Mouse (Mus musculus): ENCODE results near the gene Theg. TPM values are rescaled to one million over a fixed set of nuclear protein-coding genes. Genes with fewer than 3 reads are reported as not detected.
A peak's percentile ranks its signal among the peaks of the same experiment; 100 is the strongest.

Theg gene
- polyA plus RNA-seq, 1 experiment: 1.9 TPM

DNA sequence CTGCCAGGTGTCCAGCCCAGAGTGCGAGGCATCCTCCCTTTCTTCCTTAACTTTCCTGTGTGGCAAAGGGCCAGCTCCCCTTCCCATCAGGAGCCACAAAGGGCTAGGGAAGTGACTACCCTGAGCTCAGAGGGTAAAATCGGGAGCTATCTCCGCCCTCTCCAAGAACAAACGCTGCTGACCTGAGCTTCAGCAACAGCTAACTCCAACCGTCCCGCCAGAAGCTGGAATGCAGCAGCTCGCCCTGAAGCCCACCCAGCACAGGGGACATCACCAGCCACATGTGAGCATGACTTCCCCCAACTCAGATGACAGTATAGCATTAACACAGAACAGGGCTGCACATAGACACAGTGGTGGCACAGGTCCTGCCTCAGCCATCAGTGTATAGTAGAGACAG, 3.1 kb downstream of the Theg start:
- Histone ChIP-seq H3K4me1 (ENCODE audit: control insufficient read depth, insufficient read depth, low read length) (no peaks in the 10 kb centered on the region), H3K4me3 (ENCODE audit: insufficient read depth, low read length) (no peak overlapping the region), H3K27ac (ENCODE audit: insufficient read depth, low read length) (no peak overlapping the region)
- no peak for TF ChIP-seq POLR2A (IDR thresholded peaks at IDR 0.05; ENCODE audit: extremely low read depth, insufficient read depth, low read length)
- no peak for TF ChIP-seq CTCF (IDR thresholded peaks at IDR 0.05; ENCODE audit: extremely low read depth, insufficient read depth, low read length)

DNA sequence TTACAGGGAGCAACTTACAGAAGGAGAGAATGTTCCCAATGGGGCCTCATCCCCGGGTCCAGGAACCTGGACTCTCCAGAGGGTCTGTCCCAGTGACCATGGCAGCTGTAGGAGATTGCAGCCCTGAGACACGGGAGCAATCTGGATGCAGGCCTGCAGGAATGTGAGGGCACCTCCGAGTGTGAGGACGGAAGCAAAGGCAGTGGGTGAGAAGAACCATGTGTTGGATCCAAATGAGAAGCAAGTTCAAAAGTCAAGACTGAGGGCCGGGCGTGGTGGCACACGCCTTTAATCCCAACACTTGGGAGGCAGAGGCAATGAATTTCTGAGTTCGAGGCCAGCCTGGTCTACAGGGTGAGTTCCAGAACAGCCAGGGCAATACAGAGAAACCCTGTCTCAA, 5.6 kb downstream of the Theg start:
- Histone ChIP-seq H3K4me3 (ENCODE audit: insufficient read depth, low read length) (no peak overlapping the region), H3K27ac (ENCODE audit: insufficient read depth, low read length) (no peak overlapping the region), H3K4me1 (ENCODE audit: control insufficient read depth, insufficient read depth, low read length) (no peaks in the 10 kb centered on the region)
- no peak for TF ChIP-seq CTCF (IDR thresholded peaks at IDR 0.05; ENCODE audit: extremely low read depth, insufficient read depth, low read length)
- TF ChIP-seq POLR2A (IDR thresholded peaks at IDR 0.05; ENCODE audit: extremely low read depth, insufficient read depth, low read length): no peak

DNA sequence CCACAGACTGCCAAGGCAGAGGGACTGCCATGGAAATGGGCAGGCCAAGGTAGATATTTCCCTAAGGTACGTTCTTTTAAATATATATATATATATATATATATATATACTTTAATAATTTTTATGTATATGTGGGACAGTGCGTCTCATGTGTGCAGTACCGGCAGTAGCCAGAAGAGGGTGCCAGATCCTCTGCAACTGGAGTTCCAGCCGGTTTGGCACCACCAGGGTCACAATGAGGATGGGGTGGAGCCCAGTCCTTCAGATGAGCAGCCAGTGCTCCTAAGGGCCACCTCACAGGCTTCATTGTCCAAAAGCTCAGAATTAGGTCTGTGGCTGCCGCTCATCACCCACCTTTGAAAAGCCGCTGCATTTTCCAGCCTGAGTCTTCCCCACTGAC, 6.3 kb downstream of the Theg start:
- Histone ChIP-seq H3K27ac (ENCODE audit: insufficient read depth, low read length) (no peak overlapping the region), H3K4me3 (ENCODE audit: insufficient read depth, low read length) (no peak overlapping the region), H3K4me1 (ENCODE audit: control insufficient read depth, insufficient read depth, low read length) (no peaks in the 10 kb centered on the region)
- TF ChIP-seq POLR2A (IDR thresholded peaks at IDR 0.05; ENCODE audit: extremely low read depth, insufficient read depth, low read length) (no peak), CTCF (IDR thresholded peaks at IDR 0.05; ENCODE audit: extremely low read depth, insufficient read depth, low read length) (peak; percentile 31)

DNA sequence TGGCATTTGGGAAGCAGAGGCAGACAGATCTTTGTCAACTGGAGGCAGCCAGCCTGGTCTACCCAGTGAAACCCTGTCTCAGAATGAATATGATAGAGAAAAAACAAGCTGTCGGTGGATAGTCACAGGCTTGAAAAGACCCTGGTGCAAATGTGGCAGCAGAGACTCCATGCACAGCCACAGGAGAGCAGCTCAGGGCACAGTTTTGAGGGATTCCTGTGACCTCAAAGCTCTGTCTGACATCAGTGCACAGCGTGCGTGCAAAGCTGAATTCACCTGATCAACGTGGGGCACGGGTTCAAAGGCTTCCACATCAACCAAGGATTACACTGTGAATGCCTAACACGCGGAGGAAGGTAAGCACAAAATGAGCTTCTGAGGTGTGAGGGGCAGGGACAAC, 6.8 kb downstream of the Theg start:
- Histone ChIP-seq H3K4me3 (ENCODE audit: insufficient read depth, low read length) (no peak overlapping the region), H3K4me1 (ENCODE audit: control insufficient read depth, insufficient read depth, low read length) (no peaks in the 10 kb centered on the region), H3K27ac (ENCODE audit: insufficient read depth, low read length) (no peak overlapping the region)
- no peak for TF ChIP-seq POLR2A (IDR thresholded peaks at IDR 0.05; ENCODE audit: extremely low read depth, insufficient read depth, low read length)
- no peak for TF ChIP-seq CTCF (IDR thresholded peaks at IDR 0.05; ENCODE audit: extremely low read depth, insufficient read depth, low read length)

DNA sequence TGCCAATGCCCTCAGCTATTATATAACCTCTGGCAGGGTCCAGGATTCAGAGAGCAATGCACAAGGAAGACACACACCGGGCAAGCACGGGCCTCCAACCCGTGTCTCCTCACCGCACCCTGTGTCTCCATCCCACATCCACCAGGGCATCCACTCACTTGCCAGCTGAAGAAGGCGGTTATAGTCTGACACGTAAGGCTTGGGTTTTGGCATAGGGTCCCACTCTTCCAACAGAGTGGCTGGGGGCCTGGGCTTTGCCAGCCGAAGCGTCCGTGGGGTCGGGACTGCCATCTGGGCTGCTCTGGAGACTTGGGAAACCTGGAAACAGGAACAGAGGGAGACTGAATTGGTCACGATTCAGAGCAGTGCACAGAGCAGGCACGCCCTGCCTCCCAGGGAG, 7.3 kb downstream of the Theg start:
- Histone ChIP-seq H3K4me3 (ENCODE audit: insufficient read depth, low read length) (no peak overlapping the region), H3K27ac (ENCODE audit: insufficient read depth, low read length) (no peak overlapping the region), H3K4me1 (ENCODE audit: control insufficient read depth, insufficient read depth, low read length) (no peaks in the 10 kb centered on the region)
- no peak for TF ChIP-seq POLR2A (IDR thresholded peaks at IDR 0.05; ENCODE audit: extremely low read depth, insufficient read depth, low read length)
- TF ChIP-seq CTCF (IDR thresholded peaks at IDR 0.05; ENCODE audit: extremely low read depth, insufficient read depth, low read length): no peak

DNA sequence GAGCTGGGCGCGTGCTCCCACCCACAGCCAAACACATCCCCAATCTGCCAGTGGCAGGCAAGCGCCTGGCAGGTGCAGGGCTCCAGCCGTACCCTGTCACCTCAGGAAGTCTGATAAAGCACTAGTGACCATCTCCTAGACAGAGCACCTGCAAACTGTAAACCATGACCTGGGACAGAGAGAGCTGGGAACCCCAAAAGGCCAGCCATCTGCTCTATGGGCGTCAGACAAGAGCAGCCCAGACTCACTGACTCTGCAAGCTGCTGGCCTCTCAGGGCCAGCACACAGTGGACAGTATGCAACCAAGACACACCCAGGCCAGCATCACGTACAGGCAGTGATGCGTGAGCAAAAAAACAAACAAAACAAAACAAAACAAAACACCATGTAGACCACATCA, 8.2 kb downstream of the Theg start:
- no peak overlapping the region for H3K27ac ChIP-seq (ENCODE audit: insufficient read depth, low read length)
- TF ChIP-seq POLR2A (IDR thresholded peaks at IDR 0.05; ENCODE audit: extremely low read depth, insufficient read depth, low read length) (no peak), CTCF (IDR thresholded peaks at IDR 0.05; ENCODE audit: extremely low read depth, insufficient read depth, low read length) (no peak)
- no peak overlapping the region for H3K4me3 ChIP-seq (ENCODE audit: insufficient read depth, low read length)
- H3K4me1 ChIP-seq (ENCODE audit: control insufficient read depth, insufficient read depth, low read length): no peaks in the 10 kb centered on the region

DNA sequence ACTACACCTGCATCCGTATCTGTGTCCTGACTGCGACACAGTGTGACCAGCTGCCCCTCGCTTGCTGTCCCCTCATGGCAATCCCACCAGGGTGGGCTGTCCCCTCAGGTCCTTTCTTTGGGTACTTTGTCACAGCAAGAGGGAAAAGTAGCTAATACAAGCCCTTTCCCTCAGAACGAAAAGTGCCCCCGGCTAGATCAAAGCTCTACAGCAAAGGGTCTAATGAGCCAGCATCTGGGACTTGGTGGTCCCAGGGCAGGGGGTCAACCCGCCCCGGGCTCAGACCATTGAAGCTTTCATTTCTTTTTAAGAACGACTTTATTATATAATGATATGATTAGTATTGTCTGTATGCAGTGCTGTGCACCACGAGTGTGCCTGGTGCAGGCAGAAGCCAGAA, 8.9 kb downstream of the Theg start:
- no peaks in the 10 kb centered on the region for H3K4me1 ChIP-seq (ENCODE audit: control insufficient read depth, insufficient read depth, low read length)
- no peak overlapping the region for H3K4me3 ChIP-seq (ENCODE audit: insufficient read depth, low read length)
- TF ChIP-seq POLR2A (IDR thresholded peaks at IDR 0.05; ENCODE audit: extremely low read depth, insufficient read depth, low read length) (no peak), CTCF (IDR thresholded peaks at IDR 0.05; ENCODE audit: extremely low read depth, insufficient read depth, low read length) (no peak)
- no peak overlapping the region for H3K27ac ChIP-seq (ENCODE audit: insufficient read depth, low read length)

DNA sequence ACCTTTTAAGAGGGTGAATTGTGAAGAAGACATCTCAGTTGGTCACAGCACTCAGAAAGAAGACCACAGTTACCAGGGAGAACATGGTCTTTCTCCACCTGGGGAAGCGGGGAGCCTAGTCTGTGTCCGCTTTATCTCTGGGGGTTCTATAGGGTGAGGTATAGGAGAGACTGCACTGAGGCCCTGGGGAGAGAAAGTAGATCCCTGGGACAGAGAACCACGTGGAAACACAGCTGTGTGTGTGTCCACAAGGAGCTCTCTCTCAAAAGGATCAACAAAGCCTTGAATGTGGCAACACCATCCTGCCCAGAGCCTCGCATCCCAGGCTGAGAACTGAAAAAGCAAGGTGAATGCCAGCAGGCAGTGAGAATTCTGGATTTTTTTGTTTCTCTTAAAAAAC, 9.8 kb downstream of the Theg start:
- TF ChIP-seq POLR2A (IDR thresholded peaks at IDR 0.05; ENCODE audit: extremely low read depth, insufficient read depth, low read length): no peak
- TF ChIP-seq CTCF (IDR thresholded peaks at IDR 0.05; ENCODE audit: extremely low read depth, insufficient read depth, low read length): no peak
- Histone ChIP-seq H3K27ac (ENCODE audit: insufficient read depth, low read length) (no peak overlapping the region), H3K4me1 (ENCODE audit: control insufficient read depth, insufficient read depth, low read length) (no peaks in the 10 kb centered on the region)

DNA sequence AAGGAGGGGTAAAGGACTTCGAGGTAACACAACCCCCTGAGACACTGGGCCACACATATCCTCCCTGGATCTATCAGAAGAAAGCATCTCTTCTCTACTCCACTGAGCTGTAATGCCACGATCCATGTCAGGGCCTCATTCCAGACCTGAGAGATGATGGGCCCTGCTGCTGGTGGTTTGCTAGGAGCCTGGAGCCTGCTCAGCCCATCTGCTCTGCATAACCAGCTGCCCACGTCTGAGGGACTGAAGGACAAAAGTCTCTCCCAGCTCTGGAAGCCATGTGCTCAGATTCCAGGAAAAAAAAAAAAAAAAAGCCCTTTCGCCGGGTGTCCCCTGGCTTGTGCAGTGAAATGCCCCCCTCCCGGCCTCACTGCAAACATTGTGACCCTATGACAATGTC, 11.4 kb downstream of the Theg start:
- Histone ChIP-seq H3K4me3 (ENCODE audit: insufficient read depth, low read length) (no peak overlapping the region), H3K4me1 (ENCODE audit: control insufficient read depth, insufficient read depth, low read length) (no peaks in the 10 kb centered on the region), H3K27ac (ENCODE audit: insufficient read depth, low read length) (no peak overlapping the region)
- no peak for TF ChIP-seq POLR2A (IDR thresholded peaks at IDR 0.05; ENCODE audit: extremely low read depth, insufficient read depth, low read length)

More for the DNA sequence above, 9.8 kb downstream of the Theg start:
- H3K4me3 ChIP-seq (ENCODE audit: insufficient read depth, low read length): no peak overlapping the region

DNA sequence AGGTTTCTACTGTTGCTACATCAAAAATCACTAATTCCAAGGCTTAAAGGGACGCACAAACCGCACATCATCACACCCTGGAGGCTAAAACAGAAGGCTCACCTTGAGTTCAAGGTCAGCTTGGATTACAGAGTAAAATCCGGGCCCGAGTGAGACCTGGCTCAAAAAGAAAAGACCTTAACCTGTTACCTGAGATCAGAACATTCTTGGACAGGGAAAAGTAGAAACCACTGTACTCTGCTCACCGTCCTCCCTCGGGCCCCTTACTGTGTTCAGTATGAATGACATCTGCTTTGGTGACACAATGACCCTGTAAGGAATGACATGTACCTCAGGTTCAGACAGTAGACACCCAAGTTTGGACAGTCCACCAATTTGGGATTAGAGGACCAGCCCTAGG, 12.3 kb downstream of the Theg start:
- Histone ChIP-seq H3K27ac (ENCODE audit: insufficient read depth, low read length) (no peak overlapping the region), H3K4me1 (ENCODE audit: control insufficient read depth, insufficient read depth, low read length) (no peaks in the 10 kb centered on the region), H3K4me3 (ENCODE audit: insufficient read depth, low read length) (no peak overlapping the region)
- TF ChIP-seq POLR2A (IDR thresholded peaks at IDR 0.05; ENCODE audit: extremely low read depth, insufficient read depth, low read length): no peak
- TF ChIP-seq CTCF (IDR thresholded peaks at IDR 0.05; ENCODE audit: extremely low read depth, insufficient read depth, low read length): no peak

DNA sequence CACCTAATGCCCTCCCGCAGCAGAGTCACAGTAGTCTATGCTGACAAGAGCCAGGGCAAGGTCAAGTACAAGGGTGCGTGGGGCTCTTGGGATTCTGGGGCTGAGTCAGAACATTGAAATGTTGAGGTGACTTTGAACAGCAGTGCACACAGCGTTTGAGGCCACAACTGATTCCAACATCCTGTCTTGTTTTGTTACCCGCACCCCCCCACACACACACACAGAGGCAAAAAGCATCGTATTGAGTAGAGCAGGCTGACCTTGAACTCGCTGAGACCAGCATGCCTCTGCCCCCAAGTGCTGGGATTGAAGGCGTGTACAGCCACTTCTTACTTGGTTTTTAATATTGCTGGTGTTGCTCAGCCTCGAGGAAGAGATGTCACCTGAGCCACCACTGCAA, 12.8 kb downstream of the Theg start:
- Histone ChIP-seq H3K4me3 (ENCODE audit: insufficient read depth, low read length) (no peak overlapping the region), H3K4me1 (ENCODE audit: control insufficient read depth, insufficient read depth, low read length) (no peaks in the 10 kb centered on the region), H3K27ac (ENCODE audit: insufficient read depth, low read length) (no peak overlapping the region)
- TF ChIP-seq CTCF (IDR thresholded peaks at IDR 0.05; ENCODE audit: extremely low read depth, insufficient read depth, low read length): no peak
- no peak for TF ChIP-seq POLR2A (IDR thresholded peaks at IDR 0.05; ENCODE audit: extremely low read depth, insufficient read depth, low read length)
